Mouse (Mus musculus) forebrain, embryonic 14.5 days (tissue): ENCODE measurements around the gene Rdh12. TPM values are rescaled to one million over a fixed set of nuclear protein-coding genes. Genes with fewer than 3 reads are reported as not detected.

Experiments
- ATAC-seq: fragments of 200-750 bp; cut with Nextera tagmentation; 2 replicates; pipeline ENCODE4 v1.8.0; 2017; ENCODE audit warnings: mild to moderate bottlenecking, moderate library complexity
- DNase-seq: peaks from one replicate; pipeline ENCODE4 v3.0.0-alpha.2; 2015; ENCODE audit warnings: low spot score
- H3K27ac ChIP-seq: fragments of 300-500 bp; sonication (generic); 2 replicates; pipeline ENCODE4 v1.5.1; 2014; ENCODE audit warnings: low read depth, mild to moderate bottlenecking, control low read depth, low read length, moderate library complexity
- H3K27me3 ChIP-seq: fragments of 300-500 bp; sonication (generic); replicated peaks from 2 replicates; pipeline ENCODE4 v1.6.1; 2014; ENCODE audit warnings: low read length, control low read depth, mixed read lengths; ENCODE audit not compliant: control insufficient read depth, insufficient read depth
- H3K36me3 ChIP-seq: fragments of 300-500 bp; sonication (generic); 2 replicates; pipeline ENCODE4 v1.6.1; 2014; ENCODE audit warnings: low read length, control low read depth; ENCODE audit not compliant: control insufficient read depth, insufficient read depth
- H3K4me1 ChIP-seq: fragments of 300-500 bp; sonication (generic); 2 replicates; pipeline ENCODE4 v1.6.1; 2014; ENCODE audit warnings: antibody characterized with exemption, low read length, control low read depth; ENCODE audit not compliant: control insufficient read depth, insufficient read depth
- H3K4me2 ChIP-seq: fragments of 300-500 bp; sonication (generic); 2 replicates; pipeline ENCODE4 v1.6.1; 2014; ENCODE audit warnings: mild to moderate bottlenecking, control low read depth, low read length
- H3K4me3 ChIP-seq: fragments of 300-500 bp; sonication (generic); 2 replicates; pipeline ENCODE4 v1.5.1; 2014; ENCODE audit warnings: low read depth, low read length, control low read depth
- H3K9ac ChIP-seq: fragments of 300-500 bp; sonication (generic); 2 replicates; pipeline ENCODE4 v1.6.1; 2014; ENCODE audit warnings: mild to moderate bottlenecking, low read length, control low read depth, moderate library complexity
- H3K9me3 ChIP-seq: fragments of 300-500 bp; sonication (generic); replicated peaks from 2 replicates; pipeline ENCODE4 v1.6.1; 2016; ENCODE audit warnings: low read length, control low read depth, mixed read lengths; ENCODE audit not compliant: control insufficient read depth
- WGBS: fragments of 180-500 bp; shearing (Covaris S2); extraction: QIAGEN DNeasy Blood & Tissue Kit; methylation state at CpG from one replicate; pipeline ENCODE4 v1.1.7; 2014; 5-methylcytosine and 5-hydroxymethylcytosine counted together
- polyA plus RNA-seq: library from polyadenylated mRNA; unstranded; fragments of >200 nt; fragmentation: Nextera tagmentation; extraction: Ambion mirVana; gene quantifications from 2 replicates; pipeline ENCODE4 v1.2.1, GENCODE M21; 2014

Gene Rdh12
- polyA plus RNA-seq, 1 experiment from 2014 or later: 0.89 TPM

GRCm38 (mm10) chr12:79235485-79236080, 26.9 kb downstream of the Rdh12 start:
- no peaks in the 10 kb centered on the region for H3K9me3 ChIP-seq
- H3K4me2 ChIP-seq: no peak overlapping the region
- H3K9ac ChIP-seq: no peak overlapping the region
- H3K27ac ChIP-seq: no peak overlapping the region
- WGBS: 85% methylated on average over 11 of the region's 11 CpGs
- H3K4me3 ChIP-seq: no peak overlapping the region
- no peaks in the 10 kb centered on the region for H3K27me3 ChIP-seq
- ATAC-seq (no peak), DNase-seq (no peak)
- H3K36me3 ChIP-seq: peaks cover 67% of the 10 kb centered on the region
- H3K4me1 ChIP-seq: no peaks in the 10 kb centered on the region

- ATAC-seq (no peak), DNase-seq (no peak)
- 97% methylated on average over 2 of the region's 2 CpGs for WGBS
- Histone ChIP-seq H3K9ac (no peak overlapping the region), H3K4me3 (no peak overlapping the region), H3K4me1 (no peaks in the 10 kb centered on the region), H3K36me3 (peaks cover 98% of the 10 kb centered on the region), H3K9me3 (no peaks in the 10 kb centered on the region), H3K27me3 (no peaks in the 10 kb centered on the region), H3K27ac (no peak overlapping the region), H3K4me2 (no peak overlapping the region)
Observed at GRCm38 (mm10) chr12:79241985-79242384, 33.3 kb downstream of the Rdh12 start.

DNA sequence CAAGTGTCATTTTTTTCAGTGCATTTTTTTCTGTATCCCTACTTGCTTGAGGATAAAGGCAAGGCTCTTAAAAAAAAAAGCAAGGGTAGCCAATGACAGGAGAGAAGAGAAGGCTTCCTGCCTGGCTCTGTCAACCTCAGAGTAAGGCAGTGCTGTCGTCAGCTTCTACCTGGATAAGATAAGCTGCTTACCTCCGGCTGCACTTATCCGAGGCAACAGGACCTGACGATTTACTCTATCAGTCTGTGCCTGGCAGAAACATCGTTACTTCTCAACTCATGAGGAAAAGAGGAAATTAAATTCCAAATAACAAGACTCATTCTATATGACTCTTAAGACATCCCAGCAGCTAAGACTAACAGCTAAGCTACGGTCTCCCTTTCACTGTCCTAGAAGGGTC, 34.2 kb downstream of the Rdh12 start:
- peaks cover 95% of the 10 kb centered on the region for H3K36me3 ChIP-seq
- no peak overlapping the region for H3K9ac ChIP-seq
- ATAC-seq (no peak), DNase-seq (no peak)
- no peaks in the 10 kb centered on the region for H3K27me3 ChIP-seq
- H3K4me3 ChIP-seq: no peak overlapping the region
- H3K27ac ChIP-seq: no peak overlapping the region
- WGBS: 94% methylated on average over 6 of the region's 6 CpGs
- no peaks in the 10 kb centered on the region for H3K9me3 ChIP-seq
- no peak overlapping the region for H3K4me2 ChIP-seq
- H3K4me1 ChIP-seq: no peaks in the 10 kb centered on the region

- no peak overlapping the region for H3K4me2 ChIP-seq
- H3K27ac ChIP-seq: no peak overlapping the region
- no peak overlapping the region for H3K4me3 ChIP-seq
- no peaks in the 10 kb centered on the region for H3K4me1 ChIP-seq
- H3K9me3 ChIP-seq: no peaks in the 10 kb centered on the region
- ATAC-seq (no peak), DNase-seq (no peak)
- no peak overlapping the region for H3K9ac ChIP-seq
- 90% methylated on average over 3 of the region's 3 CpGs for WGBS
- H3K27me3 ChIP-seq: no peaks in the 10 kb centered on the region
- H3K36me3 ChIP-seq: peaks cover 87% of the 10 kb centered on the region
Observed at GRCm38 (mm10) chr12:79248110-79248509, 39.4 kb downstream of the Rdh12 start.

GRCm38 (mm10) chr12:79253294-79254053, 44.8 kb downstream of the Rdh12 start:
- H3K27me3 ChIP-seq: no peaks in the 10 kb centered on the region
- no peak overlapping the region for H3K9ac ChIP-seq
- ATAC-seq (no peak), DNase-seq (no peak)
- H3K4me2 ChIP-seq: no peak overlapping the region
- H3K36me3 ChIP-seq: peaks cover 83% of the 10 kb centered on the region
- H3K9me3 ChIP-seq: no peaks in the 10 kb centered on the region
- H3K27ac ChIP-seq: no peak overlapping the region
- no peak overlapping the region for H3K4me3 ChIP-seq
- H3K4me1 ChIP-seq: no peaks in the 10 kb centered on the region
- WGBS: 91% methylated on average over 9 of the region's 9 CpGs

GRCm38 (mm10) chr12:79254975-79255374, 46.3 kb downstream of the Rdh12 start:
- Histone ChIP-seq H3K4me2 (no peak overlapping the region), H3K36me3 (peaks cover 80% of the 10 kb centered on the region), H3K27me3 (no peaks in the 10 kb centered on the region), H3K4me3 (no peak overlapping the region), H3K4me1 (no peaks in the 10 kb centered on the region), H3K27ac (no peak overlapping the region), H3K9ac (no peak overlapping the region), H3K9me3 (no peaks in the 10 kb centered on the region)
- WGBS: 92% methylated on average over 10 of the region's 10 CpGs
- ATAC-seq (no peak), DNase-seq (no peak)

DNA sequence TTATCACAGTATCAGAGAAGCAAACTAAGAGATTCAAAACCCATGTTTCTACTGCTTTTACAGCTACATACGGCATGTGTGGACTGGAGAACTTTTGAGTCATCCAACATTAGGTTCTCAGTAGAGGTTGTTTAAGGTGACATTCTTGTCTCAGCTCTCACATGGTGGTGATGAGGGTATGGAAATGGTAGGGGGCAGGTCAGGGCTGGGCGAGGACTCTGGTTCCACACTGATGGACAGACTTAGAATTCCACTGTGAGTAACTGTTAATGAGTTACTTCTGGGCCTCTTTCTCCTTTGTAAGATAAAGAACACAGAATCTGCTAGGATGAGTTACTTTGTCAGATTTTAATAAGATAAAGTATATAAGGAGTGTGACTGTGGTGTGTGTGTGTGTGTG, 51.4 kb downstream of the Rdh12 start:
- Histone ChIP-seq H3K36me3 (peaks cover 79% of the 10 kb centered on the region), H3K9ac (no peak overlapping the region), H3K4me1 (no peaks in the 10 kb centered on the region), H3K27ac (no peak overlapping the region), H3K4me2 (no peak overlapping the region), H3K9me3 (no peaks in the 10 kb centered on the region), H3K4me3 (no peak overlapping the region), H3K27me3 (no peaks in the 10 kb centered on the region)
- 96% methylated on average over 2 of the region's 2 CpGs for WGBS
- ATAC-seq (no peak), DNase-seq (no peak)

DNA sequence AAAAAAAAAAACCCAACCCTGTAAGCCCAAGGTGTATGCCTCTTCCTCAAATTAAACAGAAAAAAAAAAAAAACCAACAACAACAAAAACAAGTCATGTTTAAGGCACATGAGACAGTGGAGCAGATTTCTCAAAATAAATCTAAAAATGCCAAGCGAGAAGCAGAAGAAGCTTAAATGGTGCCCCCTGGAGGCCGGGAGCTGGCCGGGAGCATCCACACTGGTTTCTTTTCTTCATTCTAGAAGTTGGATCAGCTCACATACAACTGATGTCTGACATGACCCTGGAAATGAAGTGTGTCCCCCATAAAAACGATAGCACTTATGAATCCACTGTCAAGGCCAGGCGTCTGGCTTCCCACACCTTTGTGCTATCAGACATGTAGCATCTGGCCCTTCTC, 52.3 kb downstream of the Rdh12 start:
- Histone ChIP-seq H3K36me3 (peaks cover 81% of the 10 kb centered on the region), H3K27ac (no peak overlapping the region), H3K9me3 (no peaks in the 10 kb centered on the region), H3K4me1 (no peaks in the 10 kb centered on the region), H3K27me3 (no peaks in the 10 kb centered on the region), H3K4me2 (no peak overlapping the region), H3K4me3 (no peak overlapping the region), H3K9ac (no peak overlapping the region)
- DNase-seq (peak; percentile 49), ATAC-seq (no peak)
- 51% methylated on average over 5 of the region's 5 CpGs for WGBS
